Mouse (Mus musculus): ENCODE results near the gene Tuba3b.

GRCm38 (mm10) chr6:145591578-145591977, 24.0 kb upstream of the Tuba3b start:
- TF ChIP-seq CTCF (IDR thresholded peaks at IDR 0.05; ENCODE audit: low read depth, low read length) (no peak), POLR2AphosphoS5 (IDR thresholded peaks at IDR 0.05; ENCODE audit: insufficient replicate concordance, low read depth, low read length) (no peak), GATA1 (IDR thresholded peaks at IDR 0.05; ENCODE audit: borderline replicate concordance, low read length) (no peak), TAL1 (conservative IDR thresholded peaks at IDR 0.05; ENCODE audit: low read depth, low read length) (no peak), GATA2 (IDR thresholded peaks at IDR 0.05; ENCODE audit: borderline replicate concordance, low read depth, low read length) (no peak)
